Mouse (Mus musculus): ENCODE measurements at regions not wholly inside any gene's neighbourhood (a gene's known extent, or its start where the extent isn't known, plus 50 kb on each side); places are given as distances from the start of the nearest gene placed in this dataset.

GRCm38 (mm10) chr4:48871105-48871504 is 188.0 kb upstream of the Plppr1 start:
- DNase-seq (ENCODE audit: low read depth), result no peak

GRCm38 (mm10) chr4:48889074-48889592 is 169.9 kb upstream of the Plppr1 start:
- DNase-seq (ENCODE audit: low read depth), result no peak

GRCm38 (mm10) chr4:48904551-48904950 is 154.5 kb upstream of the Plppr1 start:
- DNase-seq (ENCODE audit: low read depth), result no peak

GRCm38 (mm10) chr4:48905196-48905867 is 153.7 kb upstream of the Plppr1 start:
- DNase-seq (ENCODE audit: low read depth), result no peak

GRCm38 (mm10) chr4:48909161-48909560 is 149.9 kb upstream of the Plppr1 start:
- DNase-seq (ENCODE audit: low read depth), result no peak

- no peak for DNase-seq (ENCODE audit: low read depth)
Measured at GRCm38 (mm10) chr4:48913301-48913700, 145.8 kb upstream of the Plppr1 start.

- DNase-seq (ENCODE audit: low read depth), result no peak
Measured at GRCm38 (mm10) chr4:48924576-48925459, 134.3 kb upstream of the Plppr1 start.

GRCm38 (mm10) chr4:48938420-48938819 is 120.7 kb upstream of the Plppr1 start:
- no peak for DNase-seq (ENCODE audit: low read depth)

- DNase-seq (ENCODE audit: low read depth), result no peak
Measured at GRCm38 (mm10) chr4:48938892-48939291, 120.2 kb upstream of the Plppr1 start.

- DNase-seq (ENCODE audit: low read depth), result no peak
Measured at GRCm38 (mm10) chr4:48945266-48945818, 113.7 kb upstream of the Plppr1 start.

GRCm38 (mm10) chr4:48952965-48953364 is 106.1 kb upstream of the Plppr1 start:
- DNase-seq (ENCODE audit: low read depth), result no peak

- no peak for DNase-seq (ENCODE audit: low read depth)
Measured at GRCm38 (mm10) chr4:48975810-48976209, 83.3 kb upstream of the Plppr1 start.

- no peak for DNase-seq (ENCODE audit: low read depth)
Measured at GRCm38 (mm10) chr4:48992021-48992420, 67.1 kb upstream of the Plppr1 start.
